Mouse (Mus musculus) heart, postnatal 25 days (tissue): ENCODE measurements around the gene Tsc22d1. TPM values are rescaled to one million over a fixed set of nuclear protein-coding genes. Genes with fewer than 3 reads are reported as not detected.

ENCODE experiments used
- DNase-seq: peaks from one replicate; pipeline ENCODE4 v3.0.0; 2022; ENCODE audit warnings: low spot score
- intact Hi-C: fragments of 180-260 bp; cut with DNase I; formaldehyde crosslinking; loops from one replicate; pipeline ENCODE4 v1.15.1; 2025
- total RNA-seq, 2 experiments: library from RNA; stranded (reverse); gene quantifications; 2 replicates each; pipeline ENCODE4 v1.2.3; 2021

Gene Tsc22d1
- total RNA-seq, 2 experiments from 2014 or later = 442 to 477 TPM

- DNase-seq = no peak
- intact Hi-C loops = no loop called here
Observed at GRCm38 (mm10) chr14:76533170-76533815, 118.5 kb downstream of the Tsc22d1 start.

- intact Hi-C loops = no loop called here
- DNase-seq = no peak
Observed at GRCm38 (mm10) chr14:76535096-76535495, 120.3 kb downstream of the Tsc22d1 start.

- DNase-seq = no peak
- intact Hi-C loops = no loop called here
Observed at GRCm38 (mm10) chr14:76536921-76537320, 122.2 kb downstream of the Tsc22d1 start.

GRCm38 (mm10) chr14:76540005-76540670 lies 125.4 kb downstream of the Tsc22d1 start:
- intact Hi-C loops = no loop called here
- no peak for DNase-seq

GRCm38 (mm10) chr14:76541341-76541740 lies 126.6 kb downstream of the Tsc22d1 start:
- intact Hi-C loops = no loop called here
- DNase-seq = no peak

- intact Hi-C loops = no loop called here
- no peak for DNase-seq
Observed at GRCm38 (mm10) chr14:76544136-76544535, 129.4 kb downstream of the Tsc22d1 start.

- intact Hi-C loops = loop anchor here (5.0 kb wide), 2 partner anchors 42 to 48 kb away; no protein-coding TSS in a partner anchor
Observed at GRCm38 (mm10) chr14:76555263-76556030, 140.7 kb downstream of the Tsc22d1 start.

GRCm38 (mm10) chr14:76556031-76556851 lies 141.5 kb downstream of the Tsc22d1 start:
- intact Hi-C loops = loop anchor here (5.0 kb wide), 2 partner anchors 41 to 49 kb away; no protein-coding TSS in a partner anchor
- peak; percentile 40 for DNase-seq

More at GRCm38 (mm10) chr14:76555263-76556030, 140.7 kb downstream of the Tsc22d1 start:
- no peak for DNase-seq

GRCm38 (mm10) chr14:76556852-76557208 lies 142.1 kb downstream of the Tsc22d1 start, which contains the start of gene Serp2:
Gene Serp2 (minus strand): TSS chr14:76556889.
- no peak for DNase-seq
- intact Hi-C loops = loop anchor here (5.0 kb wide), 2 partner anchors 40 to 50 kb away; no protein-coding TSS in a partner anchor

Other genes with a start within 250 kb of the Tsc22d1 start
- gene Serp2, start 141.9 kb downstream of the Tsc22d1 start, total RNA-seq = 1 to 10 TPM in 1 of 2 experiments, under 1 TPM in 1; 0.47 to 1.0 TPM